Mouse (Mus musculus) cerebellum, adult 9-11 months (tissue): ENCODE results near the gene 2010106E10Rik.

Experiments used
- DNase-seq: peaks from one replicate; pipeline ENCODE4 v3.0.0; 2022

The 2010106E10Rik gene

DNA sequence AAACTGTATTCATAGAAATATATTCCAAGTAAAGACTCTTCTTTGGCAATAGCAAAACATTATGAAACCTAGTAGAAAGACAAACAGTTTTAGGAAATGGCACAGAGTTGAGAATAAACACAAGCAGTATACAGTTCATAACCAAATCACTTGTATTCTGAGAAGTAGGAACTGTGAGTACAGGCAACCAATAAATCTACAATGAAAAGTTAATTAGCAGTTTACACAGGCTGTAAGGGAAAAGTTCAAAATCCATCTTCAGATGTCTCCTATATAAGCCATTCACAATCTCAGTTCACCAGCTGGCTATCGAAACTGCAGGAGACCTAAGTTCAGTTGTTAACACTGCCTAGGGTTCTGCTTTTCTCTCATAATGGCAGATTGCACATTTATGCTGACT lies at the start of gene 2010106E10Rik:
Gene 2010106E10Rik (plus strand): TSS at position 301 of the 400 bp plus-strand sequence.
- DNase-seq: no peak

DNA sequence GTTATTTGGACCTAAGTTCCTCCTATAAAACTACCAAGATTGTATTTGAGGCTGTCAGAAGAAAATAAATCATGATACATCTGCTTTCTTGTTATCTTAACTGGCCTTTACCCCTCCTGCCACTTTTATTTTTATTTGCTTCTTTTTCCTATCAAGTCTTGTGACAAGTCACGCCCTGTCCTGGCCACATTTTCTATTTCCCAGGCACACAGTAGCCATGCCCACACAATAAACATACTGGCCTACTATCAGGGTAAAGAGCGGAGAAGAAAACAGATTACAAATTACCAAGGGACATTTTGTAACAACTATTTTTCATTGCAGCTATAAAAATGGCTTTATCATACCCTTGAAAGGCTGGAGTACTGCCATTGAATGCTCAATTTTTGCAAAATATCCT lies 10.6 kb downstream of the 2010106E10Rik start:
- no peak for DNase-seq

DNA sequence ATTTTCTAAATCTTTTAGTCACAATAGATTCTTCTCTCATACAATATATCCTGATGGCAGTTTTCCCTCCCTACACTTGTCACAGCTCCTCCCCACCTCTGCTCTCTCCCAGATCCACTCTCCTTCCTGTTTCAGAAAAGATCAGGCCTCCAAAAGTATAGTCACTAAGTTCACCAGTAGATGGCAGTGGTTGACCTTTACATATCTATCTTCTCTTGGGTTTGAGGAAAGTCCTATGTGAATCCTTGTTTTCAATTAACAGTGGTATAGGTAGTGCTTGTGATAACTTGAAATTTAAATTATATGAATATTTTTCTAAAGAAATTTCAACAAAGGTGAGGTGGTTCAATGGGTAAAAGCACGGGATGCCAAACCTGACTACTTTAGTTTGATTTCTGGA lies 29.7 kb downstream of the 2010106E10Rik start:
- no peak for DNase-seq

DNA sequence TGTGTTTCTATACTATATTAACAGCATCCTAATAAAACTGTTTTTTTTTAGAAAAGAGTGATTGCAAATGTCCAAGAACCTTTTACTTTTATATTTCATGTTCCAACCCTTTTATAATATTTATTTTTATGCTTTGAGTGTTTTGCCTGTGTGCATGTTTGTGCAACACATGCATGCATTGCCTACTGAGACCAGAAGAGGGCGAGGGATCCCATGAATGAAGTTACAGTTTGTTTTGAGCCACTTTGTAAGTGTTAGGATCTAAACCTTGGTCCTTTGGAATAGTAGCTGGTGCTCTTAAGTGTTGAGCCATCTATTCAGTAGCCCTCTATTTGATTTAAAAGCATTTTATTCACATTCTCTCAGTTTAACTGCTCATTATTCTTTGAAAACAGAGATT lies 48.0 kb downstream of the 2010106E10Rik start:
- no peak for DNase-seq

DNA sequence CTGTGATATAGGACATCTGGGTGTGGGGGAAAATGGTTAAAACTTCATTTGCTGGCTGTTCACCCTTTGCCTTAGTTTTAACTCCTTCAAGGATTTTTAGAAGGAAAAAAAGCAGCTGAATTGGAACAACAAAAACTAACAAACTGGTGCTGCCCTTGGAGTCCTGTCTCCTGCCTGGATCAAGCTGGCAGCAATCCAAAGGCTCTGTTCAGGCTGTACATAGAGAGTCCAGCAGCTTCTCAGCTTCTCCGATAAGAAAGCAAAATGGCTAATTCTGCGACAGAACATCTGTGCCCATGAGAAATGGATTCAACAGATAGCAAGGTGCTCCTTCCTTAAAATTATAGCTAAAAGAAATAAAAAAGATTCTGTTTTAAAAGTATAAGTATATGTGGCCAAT lies 72.6 kb downstream of the 2010106E10Rik start:
- no peak for DNase-seq

DNA sequence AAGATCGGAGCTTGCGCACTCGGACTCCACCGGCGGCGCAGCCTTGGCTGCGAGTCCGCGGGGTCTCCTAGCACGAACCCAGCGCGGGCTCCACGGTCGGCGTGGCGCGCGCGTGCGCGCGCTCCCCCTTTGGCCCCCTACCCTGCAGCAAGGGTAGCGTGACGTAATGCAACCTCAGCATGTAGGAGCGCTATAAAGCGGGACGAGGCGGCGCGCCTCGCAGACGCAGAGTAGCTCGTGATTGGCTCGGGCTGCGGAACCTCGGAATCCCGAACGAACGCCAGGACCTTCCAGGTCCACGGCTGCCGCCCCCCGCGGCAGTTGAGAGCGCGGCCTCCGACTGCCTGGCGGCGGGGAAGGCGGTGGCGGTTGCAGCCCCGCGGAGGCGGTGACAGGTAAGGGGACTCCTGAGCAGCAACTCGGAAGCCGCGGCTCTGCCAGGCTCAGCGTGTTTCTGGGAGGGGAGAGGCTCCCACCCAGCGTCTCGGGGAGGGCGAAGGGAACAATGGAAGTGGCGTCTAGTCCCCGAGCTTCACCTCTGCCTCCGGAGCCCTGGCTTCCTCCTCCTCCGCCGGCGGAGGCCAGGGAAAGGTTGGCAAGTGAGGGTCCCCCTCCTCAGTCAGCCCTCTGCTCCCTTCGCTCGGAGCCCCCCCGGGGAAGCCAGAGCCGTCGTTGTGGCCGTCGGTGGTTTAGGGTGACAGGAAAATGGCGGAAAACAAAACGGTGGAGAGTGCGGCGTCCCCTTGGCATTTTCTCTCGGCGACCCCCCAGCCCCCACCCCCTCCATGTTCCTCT lies 105.6 kb downstream of the 2010106E10Rik start, which contains the start of gene Zfp711:
Gene Zfp711 (plus strand): TSS at position 16 of the 795 bp plus-strand sequence.
- peak; percentile 77 for DNase-seq

DNA sequence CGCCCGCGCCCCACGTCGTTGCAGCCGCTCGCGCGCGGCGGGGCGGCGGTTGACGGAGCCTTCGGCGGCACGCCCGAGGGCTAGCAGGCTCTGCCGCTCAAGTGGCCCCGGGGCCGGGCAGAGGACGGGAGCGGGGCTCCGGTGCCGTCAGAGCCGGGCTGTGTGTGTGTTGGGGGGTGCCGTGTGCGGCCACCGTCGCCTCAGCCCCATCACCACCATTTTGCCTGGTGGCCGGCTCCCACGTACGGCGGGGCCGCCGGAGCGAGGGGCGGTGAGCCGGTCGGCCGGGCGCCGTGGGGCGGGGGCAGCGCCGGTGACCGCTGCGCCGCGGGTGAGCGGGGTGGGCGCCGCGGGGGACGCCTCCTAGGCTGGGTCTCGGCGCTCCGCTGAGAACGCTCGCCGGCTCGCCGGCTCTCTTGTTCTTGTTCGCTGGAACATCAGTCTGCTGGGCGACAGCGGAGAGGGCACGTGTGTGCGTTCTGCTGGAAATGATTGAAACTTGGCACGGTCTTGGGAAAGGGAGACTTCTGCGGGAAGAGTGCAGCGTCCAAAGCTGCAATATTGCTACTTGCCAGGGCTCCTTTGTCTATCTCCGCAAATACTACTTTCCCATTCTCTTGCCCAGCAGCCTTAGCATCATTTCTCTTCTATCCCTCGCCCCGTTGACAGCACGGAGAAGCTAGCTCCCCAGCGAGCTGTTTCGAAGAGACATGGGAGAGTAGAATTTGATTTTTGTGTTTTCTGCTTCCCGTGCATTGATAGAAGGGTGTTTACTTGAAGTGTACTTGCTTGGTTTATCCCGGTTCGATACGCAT lies 106.4 kb downstream of the 2010106E10Rik start:
- DNase-seq: peak; percentile 43
